8 mouse cellular contexts compared by ENCODE assay signal in genomic region chr15:103034043-103034806, GRCm38 (mm10). TPM values are rescaled to one million over a fixed set of nuclear protein-coding genes. Genes with fewer than 3 reads are reported as not detected.
A peak's percentile ranks its signal among the peaks of the same experiment; 100 is the strongest.
DNase-seq lines count a peak whose midpoint lies in the region; ATAC-seq and TF ChIP-seq lines count a peak whose summit lies in the region.

No protein-coding gene starts in this region.

- H3K36me3 ChIP-seq in forebrain, embryonic 16.5 days (ENCODE audit: control insufficient read depth, insufficient read depth), result no peaks in the 10 kb centered on the region
- H3K36me3 ChIP-seq in forebrain, embryonic 11.5 days (ENCODE audit: control insufficient read depth, insufficient read depth, low read length), result no peaks in the 10 kb centered on the region
- H3K36me3 ChIP-seq in embryonic facial prominence, embryonic 11.5 days (replicated peaks; ENCODE audit: control insufficient read depth, insufficient read depth, low read depth, low read length), result no peaks in the 10 kb centered on the region
- no peaks in the 10 kb centered on the region for H3K36me3 ChIP-seq in limb, embryonic 14.5 days (ENCODE audit: control insufficient read depth, insufficient read depth, low read length)

- H3K4me1 ChIP-seq in forebrain, embryonic 16.5 days (replicated peaks; ENCODE audit: control insufficient read depth, insufficient read depth, low read length), result no peaks in the 10 kb centered on the region
- H3K4me1 ChIP-seq in forebrain, embryonic 11.5 days (replicated peaks; ENCODE audit: control insufficient read depth, insufficient read depth, low read length), result no peaks in the 10 kb centered on the region; the same call in 1 of the 2 replicates
- no peaks in the 10 kb centered on the region for H3K4me1 ChIP-seq in embryonic facial prominence, embryonic 11.5 days (ENCODE audit: control insufficient read depth, insufficient read depth, low read length)
- peaks cover 9% of the 10 kb centered on the region for H3K4me1 ChIP-seq in limb, embryonic 14.5 days (ENCODE audit: control insufficient read depth, insufficient read depth, low read length)

- no peak for TF ChIP-seq POLR2A in limb, embryonic 14.5 days (IDR thresholded peaks at IDR 0.05; ENCODE audit: borderline replicate concordance, extremely low read depth, insufficient read depth, insufficient read length)

- no peak for ATAC-seq in forebrain, embryonic 16.5 days
- ATAC-seq in forebrain, embryonic 11.5 days (replicated peaks; ENCODE audit: low FRiP score), result no peak
- no peak for ATAC-seq in embryonic facial prominence, embryonic 11.5 days (replicated peaks; ENCODE audit: insufficient number of reproducible peaks, low FRiP score, low TSS enrichment, low read depth)
- peak; percentile 54; the same call in 1 of the 2 replicates for ATAC-seq in limb, embryonic 14.5 days (ENCODE audit: low FRiP score, low read depth)

- H3K9me3 ChIP-seq in forebrain, embryonic 16.5 days (ENCODE audit: control insufficient read depth, low read length), result no peaks in the 10 kb centered on the region
- H3K9me3 ChIP-seq in forebrain, embryonic 11.5 days (ENCODE audit: control insufficient read depth, low read length), result no peaks in the 10 kb centered on the region
- no peaks in the 10 kb centered on the region for H3K9me3 ChIP-seq in embryonic facial prominence, embryonic 11.5 days (replicated peaks; ENCODE audit: control insufficient read depth, low read length)
- H3K9me3 ChIP-seq in limb, embryonic 14.5 days (ENCODE audit: control insufficient read depth, low read length), result no peaks in the 10 kb centered on the region

- H3K9ac ChIP-seq in forebrain, embryonic 16.5 days (replicated peaks; ENCODE audit: low read depth, low read length), result no peak overlapping the region
- no peak overlapping the region for H3K9ac ChIP-seq in forebrain, embryonic 11.5 days (ENCODE audit: low read length)
- H3K9ac ChIP-seq in embryonic facial prominence, embryonic 11.5 days (replicated peaks; ENCODE audit: low read length), result no peak overlapping the region
- H3K9ac ChIP-seq in limb, embryonic 14.5 days (ENCODE audit: low read depth, low read length, severe bottlenecking), result no peak overlapping the region

- peaks cover 88% of the 10 kb centered on the region for H3K27me3 ChIP-seq in forebrain, embryonic 16.5 days (replicated peaks; ENCODE audit: control insufficient read depth, insufficient read depth, low read length)
- H3K27me3 ChIP-seq in forebrain, embryonic 11.5 days (ENCODE audit: control insufficient read depth, insufficient read depth, low read length), result peaks cover 95% of the 10 kb centered on the region
- H3K27me3 ChIP-seq in embryonic facial prominence, embryonic 11.5 days (ENCODE audit: control insufficient read depth, insufficient read depth, low read length), result peaks cover 92% of the 10 kb centered on the region
- peaks cover 95% of the 10 kb centered on the region for H3K27me3 ChIP-seq in limb, embryonic 14.5 days (ENCODE audit: control insufficient read depth, insufficient read depth, low read length)

- peak overlapping the region; percentile 7; the same call in 1 of the 2 replicates for H3K4me2 ChIP-seq in forebrain, embryonic 16.5 days (ENCODE audit: low read length)
- no peak overlapping the region for H3K4me2 ChIP-seq in forebrain, embryonic 11.5 days (ENCODE audit: low read depth, low read length, severe bottlenecking)
- no peak overlapping the region for H3K4me2 ChIP-seq in embryonic facial prominence, embryonic 11.5 days (ENCODE audit: low read depth, low read length)
- H3K4me2 ChIP-seq in limb, embryonic 14.5 days (replicated peaks; ENCODE audit: low read depth, low read length, severe bottlenecking), result peak overlapping the region; percentile 51

- WGBS in forebrain, embryonic 16.5 days, result 1% methylated on average over 24 of the region's 24 CpGs
- WGBS in forebrain, embryonic 11.5 days, result under 1% methylated on average over 24 of the region's 24 CpGs
- WGBS in embryonic facial prominence, embryonic 11.5 days, result under 1% methylated on average over 24 of the region's 24 CpGs
- WGBS in limb, embryonic 14.5 days, result 6% methylated on average over 24 of the region's 24 CpGs

- no peak overlapping the region for H3K27ac ChIP-seq in forebrain, embryonic 16.5 days (ENCODE audit: low read length)
- H3K27ac ChIP-seq in forebrain, embryonic 11.5 days (ENCODE audit: low read depth, low read length), result no peak overlapping the region
- no peak overlapping the region for H3K27ac ChIP-seq in embryonic facial prominence, embryonic 11.5 days (replicated peaks; ENCODE audit: low read depth, low read length)
- H3K27ac ChIP-seq in limb, embryonic 14.5 days (replicated peaks; ENCODE audit: low read depth, low read length), result no peak overlapping the region

- DNase-seq in forebrain, embryonic 11.5 days (ENCODE audit: low spot score), result no peak
- peak; percentile 87 for DNase-seq in A20 (ENCODE audit: low read depth, low spot score)
- DNase-seq in embryonic facial prominence, embryonic 11.5 days (ENCODE audit: low spot score), result no peak
- DNase-seq in limb, embryonic 14.5 days (ENCODE audit: low spot score), result peak; percentile 46
- no peak for DNase-seq in spleen, postnatal 14 days (ENCODE audit: low spot score in 2 of 2)
- DNase-seq in ovary, postnatal 14 days (ENCODE audit: low spot score), result no peak
- DNase-seq in ovary, postnatal 10 days (ENCODE audit: low spot score), result no peak

- no peak overlapping the region for H3K4me3 ChIP-seq in forebrain, embryonic 16.5 days (replicated peaks; ENCODE audit: low read length)
- no peak overlapping the region for H3K4me3 ChIP-seq in forebrain, embryonic 11.5 days (ENCODE audit: low read depth, low read length)
- peak overlapping the region; percentile 7; the same call in 1 of the 2 replicates for H3K4me3 ChIP-seq in embryonic facial prominence, embryonic 11.5 days (ENCODE audit: low read depth, low read length)
- H3K4me3 ChIP-seq in limb, embryonic 14.5 days (replicated peaks; ENCODE audit: low read length), result peak overlapping the region; percentile 34

RNA-seq across cellular contexts. Expression of gene Hoxc4, which starts 15.5 kb away (rescaled TPM):
- not detected in 2 replicates for polyA plus RNA-seq in forebrain, embryonic 16.5 days (2015; fragmentation: Nextera tagmentation; extraction: Ambion mirVana)
- polyA plus RNA-seq in forebrain, embryonic 11.5 days (2014; fragmentation: Nextera tagmentation; extraction: Ambion mirVana), result not detected in 2 replicates
- 1.6 and 1.7 TPM in 2 replicates for polyA plus RNA-seq in embryonic facial prominence, embryonic 11.5 days (2014; fragmentation: Nextera tagmentation; extraction: Ambion mirVana)
- polyA plus RNA-seq in limb, embryonic 14.5 days (2012; rRNA removed), result 5.9 and 7.5 TPM in 2 replicates
- polyA plus RNA-seq in limb, embryonic 14.5 days (2014; fragmentation: Nextera tagmentation; extraction: Ambion mirVana), result 1.9 and 3.5 TPM in 2 replicates

RNA-seq across cellular contexts. Expression of gene Hoxc6, which starts 36.2 kb away (rescaled TPM):
- not detected in 2 replicates for polyA plus RNA-seq in forebrain, embryonic 16.5 days (2015; fragmentation: Nextera tagmentation; extraction: Ambion mirVana)
- not detected in 2 replicates for polyA plus RNA-seq in forebrain, embryonic 11.5 days (2014; fragmentation: Nextera tagmentation; extraction: Ambion mirVana)
- 0.17 and 0.43 TPM in 2 replicates for polyA plus RNA-seq in embryonic facial prominence, embryonic 11.5 days (2014; fragmentation: Nextera tagmentation; extraction: Ambion mirVana)
- polyA plus RNA-seq in limb, embryonic 14.5 days (2012; rRNA removed), result 8.0 and 10.4 TPM in 2 replicates
- polyA plus RNA-seq in limb, embryonic 14.5 days (2014; fragmentation: Nextera tagmentation; extraction: Ambion mirVana), result 2.4 and 2.5 TPM in 2 replicates

RNA-seq across cellular contexts. Expression of gene Hoxc8, which starts 43.8 kb away (rescaled TPM):
- polyA plus RNA-seq in forebrain, embryonic 16.5 days (2015; fragmentation: Nextera tagmentation; extraction: Ambion mirVana), result not detected in 2 replicates
- not detected in 2 replicates for polyA plus RNA-seq in forebrain, embryonic 11.5 days (2014; fragmentation: Nextera tagmentation; extraction: Ambion mirVana)
- polyA plus RNA-seq in embryonic facial prominence, embryonic 11.5 days (2014; fragmentation: Nextera tagmentation; extraction: Ambion mirVana), result not detected in 2 replicates
- polyA plus RNA-seq in limb, embryonic 14.5 days (2012; rRNA removed), result 3.5 and 3.9 TPM in 2 replicates
- 1.9 TPM in 2 replicates for polyA plus RNA-seq in limb, embryonic 14.5 days (2014; fragmentation: Nextera tagmentation; extraction: Ambion mirVana)

RNA-seq across cellular contexts. Expression of gene Hoxc9, which starts 58.0 kb away (rescaled TPM):
- not detected in 2 replicates for polyA plus RNA-seq in forebrain, embryonic 16.5 days (2015; fragmentation: Nextera tagmentation; extraction: Ambion mirVana)
- not detected in 2 replicates for polyA plus RNA-seq in forebrain, embryonic 11.5 days (2014; fragmentation: Nextera tagmentation; extraction: Ambion mirVana)
- polyA plus RNA-seq in embryonic facial prominence, embryonic 11.5 days (2014; fragmentation: Nextera tagmentation; extraction: Ambion mirVana), result not detected in 2 replicates
- 2.1 TPM in 2 replicates for polyA plus RNA-seq in limb, embryonic 14.5 days (2012; rRNA removed)
- polyA plus RNA-seq in limb, embryonic 14.5 days (2014; fragmentation: Nextera tagmentation; extraction: Ambion mirVana), result 1.1 and 1.3 TPM in 2 replicates

Comparison
In these comparisons a context has a peak if more than half of its experiments do, and no peak if none do; other contexts are left out.
1. H3K4me2 ChIP-seq: peak in forebrain, embryonic 16.5 days (single experiment) and limb, embryonic 14.5 days (single experiment); none in forebrain, embryonic 11.5 days (single experiment) and embryonic facial prominence, embryonic 11.5 days (single experiment).
2. H3K4me3 ChIP-seq: peak in embryonic facial prominence, embryonic 11.5 days (single experiment) and limb, embryonic 14.5 days (single experiment); none in forebrain, embryonic 16.5 days (single experiment) and forebrain, embryonic 11.5 days (single experiment).
3. DNase-seq: peak in A20 (single experiment) and limb, embryonic 14.5 days (single experiment); none in forebrain, embryonic 11.5 days (single experiment), embryonic facial prominence, embryonic 11.5 days (single experiment), spleen, postnatal 14 days (0 of 2), ovary, postnatal 14 days (single experiment) and ovary, postnatal 10 days (single experiment).